Mouse (Mus musculus) intestine, postnatal 0 days (tissue): ENCODE measurements around the gene Bhlhb9. TPM values are rescaled to one million over a fixed set of nuclear protein-coding genes. Genes with fewer than 3 reads are reported as not detected.
"Not testable (repeated sequence)": the region's sequence is repeated elsewhere in the genome, so short reads cannot be mapped to it uniquely, and the experiment has no call there.

ENCODE experiments used
- ATAC-seq: fragments of 200-750 bp; cut with Nextera tagmentation; 2 replicates; pipeline ENCODE4 v1.8.0; 2017; ENCODE audit warnings: mild to moderate bottlenecking, moderate TSS enrichment, moderate library complexity
- H3K27ac ChIP-seq: fragments of 300-500 bp; sonication (generic); 2 replicates; pipeline ENCODE4 v1.5.1; 2014; ENCODE audit warnings: mild to moderate bottlenecking, low read depth, low read length, moderate library complexity
- H3K27me3 ChIP-seq: fragments of 300-500 bp; sonication (generic); replicated peaks from 2 replicates; pipeline ENCODE4 v1.6.1; 2014; ENCODE audit warnings: low read length, mixed read lengths; ENCODE audit not compliant: control insufficient read depth, insufficient read depth
- H3K36me3 ChIP-seq: fragments of 300-500 bp; sonication (generic); 2 replicates; pipeline ENCODE4 v1.6.1; 2014; ENCODE audit warnings: mild to moderate bottlenecking, moderate library complexity; ENCODE audit not compliant: control insufficient read depth, insufficient read depth
- H3K4me1 ChIP-seq: fragments of 300-500 bp; sonication (generic); replicated peaks from 2 replicates; pipeline ENCODE4 v1.6.1; 2014; ENCODE audit warnings: antibody characterized with exemption, low read length, mixed read lengths; ENCODE audit not compliant: control insufficient read depth, insufficient read depth
- H3K4me2 ChIP-seq: fragments of 300-500 bp; sonication (generic); replicated peaks from 2 replicates; pipeline ENCODE4 v1.6.1; 2014; ENCODE audit warnings: low read depth, mild to moderate bottlenecking, moderate library complexity
- H3K4me3 ChIP-seq: fragments of 300-500 bp; sonication (generic); 2 replicates; pipeline ENCODE4 v1.5.1; 2014; ENCODE audit warnings: low read depth, low read length
- H3K9ac ChIP-seq: fragments of 300-500 bp; sonication (generic); 2 replicates; pipeline ENCODE4 v1.6.1; 2014; ENCODE audit warnings: mild to moderate bottlenecking, low read depth, low read length
- H3K9me3 ChIP-seq: fragments of 300-500 bp; sonication (generic); 2 replicates; pipeline ENCODE4 v1.6.1; 2016; ENCODE audit warnings: mixed run types; ENCODE audit not compliant: control insufficient read depth
- CTCF ChIP-seq: sonication (generic); IDR thresholded peaks from 2 replicates; pipeline ENCODE4 v1.5.1; 2016; ENCODE audit warnings: low read depth, mild to moderate bottlenecking, control low read depth, antibody characterized with exemption, moderate library complexity
- WGBS: fragments of 180-500 bp; shearing (Covaris S2); extraction: QIAGEN DNeasy Blood & Tissue Kit; methylation state at CpG from one replicate; pipeline ENCODE4 v1.1.7; 2014; 5-methylcytosine and 5-hydroxymethylcytosine counted together
- polyA plus RNA-seq: library from polyadenylated mRNA; unstranded; fragments of >200 nt; fragmentation: Nextera tagmentation; extraction: Ambion mirVana; gene quantifications from 2 replicates; pipeline ENCODE4 v1.2.1, GENCODE M21; 2015

Gene Bhlhb9
- polyA plus RNA-seq, 1 experiment from 2014 or later: 10.0 TPM

GRCm38 (mm10) chrX:135796305-135797211 is 836 bp upstream of the Bhlhb9 start:
- peak overlapping the region; percentile 60 for H3K4me2 ChIP-seq
- not testable (repeated sequence) for H3K27ac ChIP-seq, H3K9ac ChIP-seq, H3K27me3 ChIP-seq, H3K4me1 ChIP-seq, H3K9me3 ChIP-seq, H3K36me3 ChIP-seq
- peak overlapping the region; percentile 37 for H3K4me3 ChIP-seq
- WGBS: 20% methylated on average over 24 of the region's 26 CpGs
- ATAC-seq: peak; percentile 22; the same call in 1 of the 2 replicates

DNA sequence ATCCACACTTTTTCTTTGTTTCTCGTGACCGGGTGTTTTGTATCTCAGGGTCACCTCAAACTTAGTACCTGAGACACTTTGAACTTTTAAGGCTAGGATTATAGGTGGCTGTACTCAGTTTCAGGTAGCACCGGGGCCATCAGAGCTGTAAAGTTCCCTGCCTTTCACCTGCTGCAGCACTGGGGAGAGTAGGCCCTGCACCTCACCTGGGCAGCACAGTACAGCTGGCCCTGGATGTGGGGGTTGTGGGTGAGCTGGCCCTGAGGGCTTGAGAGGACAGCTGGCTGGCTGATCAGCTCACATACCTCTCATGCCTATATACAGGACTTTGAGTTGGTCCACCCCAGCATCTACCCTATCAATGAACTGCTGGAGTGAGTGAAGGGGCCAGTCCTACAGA is 6.8 kb downstream of the Bhlhb9 start:
- WGBS: 92% methylated on average over 3 of the region's 3 CpGs
- H3K9me3 ChIP-seq: no peaks in the 10 kb centered on the region
- H3K36me3 ChIP-seq: no peaks in the 10 kb centered on the region
- no peak overlapping the region for H3K27ac ChIP-seq
- H3K27me3 ChIP-seq: no peaks in the 10 kb centered on the region
- H3K4me1 ChIP-seq: no peaks in the 10 kb centered on the region
- H3K4me2 ChIP-seq: no peak overlapping the region
- no peak overlapping the region for H3K9ac ChIP-seq
- no peak for TF ChIP-seq CTCF
- ATAC-seq: no peak
- no peak overlapping the region for H3K4me3 ChIP-seq

GRCm38 (mm10) chrX:135805780-135806179 is 8.4 kb downstream of the Bhlhb9 start:
- H3K4me2 ChIP-seq: no peak overlapping the region
- no peak overlapping the region for H3K9ac ChIP-seq
- no peaks in the 10 kb centered on the region for H3K27me3 ChIP-seq
- H3K9me3 ChIP-seq: no peaks in the 10 kb centered on the region
- no peak overlapping the region for H3K4me3 ChIP-seq
- peak; percentile 79 for TF ChIP-seq CTCF
- no peaks in the 10 kb centered on the region for H3K36me3 ChIP-seq
- H3K4me1 ChIP-seq: no peaks in the 10 kb centered on the region
- 19% methylated on average over 1 of the region's 1 CpGs for WGBS
- no peak for ATAC-seq
- H3K27ac ChIP-seq: no peak overlapping the region

GRCm38 (mm10) chrX:135835896-135836295 is 38.5 kb downstream of the Bhlhb9 start:
- ATAC-seq, H3K4me3 ChIP-seq, H3K4me2 ChIP-seq, H3K9me3 ChIP-seq, H3K4me1 ChIP-seq, H3K27me3 ChIP-seq, H3K9ac ChIP-seq, H3K36me3 ChIP-seq, H3K27ac ChIP-seq: not testable (repeated sequence)
- 44% methylated on average over 1 of the region's 1 CpGs for WGBS

GRCm38 (mm10) chrX:135837896-135838295 is 40.5 kb downstream of the Bhlhb9 start:
- H3K9ac ChIP-seq: no peak overlapping the region
- no peak overlapping the region for H3K27ac ChIP-seq
- no peak overlapping the region for H3K4me3 ChIP-seq
- no peak for ATAC-seq
- no peaks in the 10 kb centered on the region for H3K27me3 ChIP-seq
- TF ChIP-seq CTCF: no peak
- no peaks in the 10 kb centered on the region for H3K4me1 ChIP-seq
- H3K4me2 ChIP-seq: no peak overlapping the region
- no peaks in the 10 kb centered on the region for H3K9me3 ChIP-seq
- 79% methylated on average over 2 of the region's 2 CpGs for WGBS
- no peaks in the 10 kb centered on the region for H3K36me3 ChIP-seq

DNA sequence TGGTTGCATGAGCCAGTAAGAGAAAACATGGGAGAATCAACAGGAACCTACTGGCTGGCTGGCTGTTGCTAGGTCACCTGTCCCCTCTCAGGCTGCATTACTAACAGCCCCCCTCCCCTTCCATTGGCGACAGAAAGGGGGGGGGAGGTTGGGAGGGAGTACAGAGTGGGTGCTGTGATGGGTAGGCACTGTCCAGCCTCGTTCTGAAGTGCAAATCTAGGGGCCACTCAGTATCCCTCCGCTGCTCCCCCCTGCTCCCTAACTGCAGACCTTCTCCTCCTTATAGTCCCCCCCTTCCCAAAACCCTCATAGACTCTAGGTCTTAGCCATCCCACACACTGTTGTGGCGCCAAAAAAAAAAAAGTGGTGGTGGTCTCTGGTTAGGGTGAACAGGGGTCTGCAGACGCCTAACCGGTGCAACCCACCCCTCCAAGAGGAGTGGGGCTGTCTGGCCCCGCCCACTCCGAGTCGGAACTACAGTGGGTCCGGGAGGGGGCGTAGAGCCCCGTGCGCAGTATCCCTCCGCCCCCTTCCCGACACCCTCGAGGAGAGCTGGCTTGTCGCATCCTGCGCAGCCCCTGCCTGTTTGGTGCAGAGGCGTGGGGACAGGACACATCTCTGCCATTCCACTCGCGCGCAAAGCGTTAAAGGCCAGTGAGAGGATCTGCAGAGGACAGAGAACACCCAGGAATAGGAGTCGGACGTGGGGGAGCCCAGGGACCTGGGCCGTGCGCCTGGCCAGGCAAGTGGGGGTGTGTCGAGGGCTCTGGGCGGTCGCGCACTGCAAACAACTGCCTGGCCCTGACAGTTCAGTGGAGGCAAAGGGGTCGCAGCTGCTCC is 41.3 kb downstream of the Bhlhb9 start, which contains the start of gene Gprasp2:
Gene Gprasp2 (plus strand): TSS at position 514 of the 840 bp plus-strand sequence.
- H3K9me3 ChIP-seq, H3K36me3 ChIP-seq, H3K4me1 ChIP-seq, H3K9ac ChIP-seq, H3K27ac ChIP-seq, H3K27me3 ChIP-seq: not testable (repeated sequence)
- ATAC-seq: peak; percentile 13; the same call in 1 of the 2 replicates
- 21% methylated on average over 27 of the region's 32 CpGs for WGBS
- peak within 1 kb of the TSS; percentile 28 for H3K4me3 ChIP-seq
- peak within 1 kb of the TSS; percentile 63 for H3K4me2 ChIP-seq
